Mouse (Mus musculus): Measurements from ENCODE around the gene Mrpl53. TPM values are rescaled to one million over a fixed set of nuclear protein-coding genes. Genes with fewer than 3 reads are reported as not detected.

Gene Mrpl53
- total and polyA plus RNA-seq, 3 experiments, result 85.8 to 112 (median 95.3) TPM

DNA sequence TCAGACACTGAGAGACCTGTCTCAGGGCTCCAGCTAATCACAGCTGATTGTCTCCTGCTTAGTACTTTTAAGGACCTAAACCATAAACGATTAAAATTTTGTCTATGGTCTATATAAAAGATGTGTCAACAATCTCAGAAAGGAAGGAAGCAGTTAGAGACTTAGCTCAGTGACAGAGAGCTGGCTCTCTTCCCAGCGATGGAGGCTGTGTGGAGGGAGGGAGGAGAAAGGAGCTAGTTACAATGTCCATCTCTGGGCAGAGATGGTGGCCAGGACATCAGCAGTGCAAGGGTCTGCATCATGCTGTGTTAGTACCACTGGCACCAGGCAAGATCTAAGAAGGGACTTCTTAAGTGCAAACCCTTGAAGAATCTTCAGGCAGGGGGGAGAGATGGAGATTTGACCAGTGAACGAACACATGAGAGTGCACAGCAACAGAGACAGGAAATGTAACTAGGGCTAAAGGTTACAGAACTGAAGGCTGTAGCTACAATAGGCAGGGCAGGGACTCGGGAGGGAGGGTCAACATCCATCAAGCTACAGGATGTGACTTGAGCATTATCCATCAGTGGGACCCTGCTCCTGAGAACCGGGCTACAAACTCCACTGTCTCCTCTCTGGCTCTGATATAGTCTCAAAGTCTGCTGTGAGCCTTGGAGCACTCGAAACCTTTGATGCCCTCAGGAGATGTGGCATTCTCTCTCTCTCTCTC lies 16.3 kb upstream of the Mrpl53 start:
- no peak for DNase-seq

- DNase-seq, result no peak
These were observed 12.9 kb upstream of the Mrpl53 start for GRCm38 (mm10) chr6:83095968-83096367.

DNA sequence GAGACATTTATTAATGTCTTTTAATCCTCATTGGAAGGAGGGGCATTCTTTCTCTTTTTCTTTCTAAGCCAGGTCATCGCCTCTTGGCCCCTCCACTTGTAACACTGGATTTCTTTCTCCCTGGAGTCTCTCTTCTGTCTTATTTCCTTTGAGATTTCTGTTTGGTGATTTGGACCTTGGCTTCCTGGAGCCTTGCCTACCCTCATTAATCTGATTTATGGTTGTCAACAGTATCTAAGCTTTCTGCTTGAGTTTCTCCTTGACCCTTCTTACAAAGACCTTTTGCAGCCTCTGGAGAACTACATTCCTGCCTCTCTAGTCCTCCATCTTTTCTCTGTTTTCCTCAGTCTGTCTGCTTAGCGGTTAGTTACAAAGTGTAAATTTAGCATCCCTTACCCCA lies 10.4 kb upstream of the Mrpl53 start:
- DNase-seq, result peak; percentile 81

GRCm38 (mm10) chr6:83101316-83101687 lies 7.5 kb upstream of the Mrpl53 start, which contains the start of the genes Ccdc142 and Gm42688:
Gene Ccdc142, plus strand, starts transcription at chr6:83101601.
Gene Gm42688, plus strand, starts transcription at chr6:83101617.
- peak; percentile 94 for DNase-seq

- peak; percentile 85 for DNase-seq
These were observed 6.9 kb upstream of the Mrpl53 start for GRCm38 (mm10) chr6:83101688-83102556.

- DNase-seq, result no peak
These were observed 5.7 kb upstream of the Mrpl53 start for GRCm38 (mm10) chr6:83103130-83103650.

DNA sequence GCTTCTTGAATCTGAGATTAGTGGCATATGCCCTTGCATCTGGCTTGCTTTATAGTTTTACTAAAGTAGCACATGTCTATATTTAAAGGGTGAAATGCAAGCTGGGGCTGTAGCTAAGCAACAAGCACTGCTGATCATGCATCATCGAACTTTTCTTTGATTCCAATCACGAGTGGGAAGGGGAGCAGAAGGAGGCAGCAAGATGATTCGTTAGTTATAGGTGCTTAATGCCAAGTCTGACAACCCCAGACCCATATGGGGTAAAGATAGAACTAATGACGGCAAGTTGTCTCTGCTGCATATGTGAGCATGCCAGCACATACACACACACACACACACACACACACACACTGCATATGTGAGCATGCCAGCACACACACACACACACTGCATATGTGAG lies 4.7 kb upstream of the Mrpl53 start:
- no peak for DNase-seq

DNA sequence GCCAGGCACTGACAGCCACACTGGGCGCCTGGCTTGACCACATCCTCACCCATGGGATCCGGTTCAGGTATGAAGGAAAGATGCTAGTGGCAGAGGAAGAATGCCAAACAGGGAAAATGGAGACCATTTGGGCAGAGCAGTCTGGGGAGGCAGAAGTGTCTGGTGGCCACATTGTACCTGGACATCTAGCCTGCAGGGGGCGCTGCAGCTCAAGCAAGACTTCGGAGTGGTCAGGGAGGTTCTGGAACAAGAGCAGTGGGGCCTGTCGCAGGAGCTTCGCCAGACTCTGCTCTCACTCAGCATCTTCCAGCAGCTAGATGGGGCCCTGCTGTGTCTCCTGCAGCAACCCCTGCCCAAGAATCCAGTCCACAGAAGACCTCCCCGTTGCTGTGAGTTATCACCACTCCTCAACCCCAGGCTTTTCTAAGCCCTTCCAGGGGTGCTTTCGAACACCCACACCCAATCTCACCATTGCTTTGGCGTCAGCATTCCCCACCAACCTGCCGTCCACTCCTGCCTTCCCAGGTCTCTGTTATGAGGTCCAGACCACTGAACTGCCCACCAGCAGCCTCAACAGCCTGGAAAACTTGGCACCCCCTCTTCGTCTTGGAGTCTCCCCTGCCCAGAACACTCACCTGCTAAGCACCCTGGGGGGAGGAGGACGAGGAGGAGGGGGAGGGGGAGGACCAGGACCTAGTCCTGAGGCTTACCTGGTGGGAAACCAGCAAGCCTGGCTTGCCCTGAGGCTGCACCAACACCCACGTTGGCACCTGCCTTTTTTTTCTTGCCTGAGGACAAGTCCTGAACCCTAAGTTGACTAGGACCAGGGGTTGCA lies 1.1 kb upstream of the Mrpl53 start:
- DNase-seq, result peak; percentile 82

- no peak for DNase-seq
These were observed 2.8 kb downstream of the Mrpl53 start for GRCm38 (mm10) chr6:83111510-83112136.

- DNase-seq, result peak; percentile 97
These were observed 6.3 kb downstream of the Mrpl53 start, which contains the start of gene Mogs for GRCm38 (mm10) chr6:83115011-83115671. Gene Mogs, plus strand, starts transcription at chr6:83115496.

- DNase-seq, result no peak
These were observed 7.0 kb downstream of the Mrpl53 start for GRCm38 (mm10) chr6:83115682-83116372.

DNA sequence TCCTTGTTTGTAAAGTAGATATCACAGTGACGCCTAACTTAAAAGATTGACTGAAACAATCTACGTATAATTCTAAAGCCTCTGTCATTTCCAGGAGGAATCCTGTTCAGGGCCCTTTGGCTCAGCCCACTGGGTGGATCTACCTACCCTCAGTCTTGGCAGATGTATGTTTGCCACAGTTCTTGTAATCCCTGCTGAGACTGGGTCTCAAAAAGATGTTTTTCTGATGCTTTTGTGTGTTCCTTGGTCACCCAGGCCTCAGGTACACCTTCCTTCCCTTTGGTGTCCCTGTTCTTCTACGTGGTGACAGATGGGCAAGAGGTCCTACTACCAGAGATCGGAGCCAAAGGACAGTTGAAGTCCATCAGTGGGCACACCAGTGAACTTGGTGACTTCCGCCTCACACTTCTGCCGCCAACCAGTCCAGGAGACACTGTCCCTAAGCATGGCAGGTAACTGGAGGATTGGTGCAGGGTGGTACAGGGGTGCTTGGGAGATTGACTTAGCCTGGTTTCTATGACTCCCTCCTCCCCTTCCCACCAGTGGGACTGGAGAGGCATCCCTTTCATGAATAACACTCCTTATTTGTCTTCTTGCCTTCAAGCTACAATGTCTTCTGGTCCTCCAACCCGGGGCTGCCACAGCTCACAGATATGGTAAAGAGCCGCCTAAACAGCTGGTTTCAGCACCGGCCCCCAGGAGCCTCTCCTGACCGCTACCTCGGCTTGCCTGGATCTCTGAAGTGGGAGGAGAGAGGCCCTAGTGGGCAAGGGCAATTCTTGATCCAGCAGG lies 7.7 kb downstream of the Mrpl53 start:
- no peak for DNase-seq

GRCm38 (mm10) chr6:83117165-83117438 lies 8.3 kb downstream of the Mrpl53 start:
- DNase-seq, result no peak

- peak; percentile 62 for DNase-seq
These were observed 8.8 kb downstream of the Mrpl53 start for GRCm38 (mm10) chr6:83117616-83118015.

GRCm38 (mm10) chr6:83118369-83118768 lies 9.5 kb downstream of the Mrpl53 start:
- DNase-seq, result no peak

DNA sequence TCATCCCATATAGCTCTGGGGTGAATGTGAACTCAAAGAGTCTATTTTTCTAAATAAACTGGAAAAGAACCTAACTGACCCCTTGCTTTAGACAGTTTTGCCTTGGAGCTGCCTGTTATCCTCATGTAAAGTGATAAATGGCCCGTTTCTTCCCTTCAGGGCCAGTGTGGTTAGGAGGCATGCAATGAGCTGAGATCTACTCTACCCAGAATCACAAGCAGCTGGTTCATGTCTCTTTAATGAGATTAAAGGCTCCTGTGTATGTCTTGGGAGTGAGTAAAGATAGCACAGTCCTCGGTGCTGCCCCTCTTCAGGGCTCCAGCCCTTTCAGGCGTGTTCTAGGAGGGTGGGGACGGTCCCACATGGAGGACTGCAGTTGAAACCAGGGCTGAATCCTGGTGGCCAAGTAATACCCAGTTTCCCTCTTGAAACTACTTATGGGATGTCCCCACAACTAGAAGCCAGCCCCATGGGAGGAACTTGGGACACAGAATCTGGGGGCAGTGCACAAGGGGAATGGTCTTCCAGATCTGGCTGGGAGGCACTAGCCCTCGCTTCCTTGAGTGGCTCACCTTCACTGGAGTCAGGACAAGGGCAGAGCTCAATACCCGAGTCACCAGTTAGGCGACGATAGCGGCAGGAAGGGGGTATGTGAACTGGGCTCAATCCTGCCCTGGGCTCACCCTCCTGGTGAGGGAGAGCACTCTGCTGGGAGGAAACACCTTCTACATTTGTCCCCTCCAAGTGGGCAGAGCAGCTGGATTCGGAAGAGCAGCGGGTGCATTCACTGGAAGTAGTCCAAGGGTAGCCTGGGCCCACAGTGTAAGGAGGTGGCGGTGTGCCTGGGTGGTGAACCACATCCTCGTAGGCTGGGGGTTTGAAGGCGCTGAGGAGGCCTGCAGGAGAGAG lies 10.2 kb downstream of the Mrpl53 start:
- no peak for DNase-seq

DNA sequence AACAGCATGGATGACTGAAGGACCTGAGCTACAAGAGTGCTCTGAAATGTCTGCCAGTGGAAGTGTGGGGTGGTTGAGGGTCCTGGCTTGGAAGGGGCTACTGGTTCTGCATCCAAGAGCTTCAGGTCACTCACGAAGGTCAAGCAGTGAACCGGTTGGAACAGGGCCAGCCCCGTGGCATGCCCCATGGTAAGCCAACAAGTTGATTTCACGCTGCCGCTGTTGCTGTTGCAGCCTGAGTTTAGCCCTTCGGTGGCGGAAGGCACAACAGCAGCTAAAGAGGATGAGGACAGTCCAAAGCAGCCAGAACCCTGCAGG lies 10.9 kb downstream of the Mrpl53 start:
- peak; percentile 47 for DNase-seq
